Mouse (Mus musculus): Measurements from ENCODE around the gene Cldn10. TPM values are rescaled to one million over a fixed set of nuclear protein-coding genes. Genes with fewer than 3 reads are reported as not detected.

The Cldn10 gene
- polyA plus RNA-seq, 1 experiment: 0.89 TPM

DNA sequence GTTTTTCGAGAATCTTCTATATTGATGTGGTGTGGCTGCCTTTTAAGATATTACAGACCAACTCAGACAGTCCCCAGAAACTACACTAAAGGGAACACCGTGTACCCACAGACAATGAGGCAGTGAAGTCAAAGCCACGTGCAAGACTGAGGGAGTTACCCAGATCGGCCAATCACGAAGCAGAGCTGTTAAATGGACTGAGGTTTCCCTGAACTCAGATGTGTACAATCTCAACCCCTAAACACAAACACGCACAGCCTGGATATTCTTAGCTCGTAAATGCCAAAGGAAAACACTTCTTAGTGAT, 96.5 kb downstream of the Cldn10 start:
- 66% methylated on average over 7 of the region's 7 CpGs for WGBS
- H3K27ac ChIP-seq (ENCODE audit: control insufficient read depth, insufficient read depth, low read length): no peak overlapping the region
- peaks cover 67% of the 10 kb centered on the region for H3K36me3 ChIP-seq (ENCODE audit: control insufficient read depth, insufficient read depth, low read length)
- no peaks in the 10 kb centered on the region for H3K27me3 ChIP-seq (ENCODE audit: control insufficient read depth, insufficient read depth, low read length)
- H3K4me1 ChIP-seq (replicated peaks; ENCODE audit: control insufficient read depth, insufficient read depth, low read length): no peaks in the 10 kb centered on the region
- H3K4me3 ChIP-seq (ENCODE audit: control insufficient read depth, insufficient read depth, low read length): no peak overlapping the region
- TF ChIP-seq CTCF (IDR thresholded peaks at IDR 0.05; ENCODE audit: borderline replicate concordance, control insufficient read depth, extremely low read depth, insufficient read depth, low read length, poor library complexity): no peak
- DNase-seq: no peak

DNA sequence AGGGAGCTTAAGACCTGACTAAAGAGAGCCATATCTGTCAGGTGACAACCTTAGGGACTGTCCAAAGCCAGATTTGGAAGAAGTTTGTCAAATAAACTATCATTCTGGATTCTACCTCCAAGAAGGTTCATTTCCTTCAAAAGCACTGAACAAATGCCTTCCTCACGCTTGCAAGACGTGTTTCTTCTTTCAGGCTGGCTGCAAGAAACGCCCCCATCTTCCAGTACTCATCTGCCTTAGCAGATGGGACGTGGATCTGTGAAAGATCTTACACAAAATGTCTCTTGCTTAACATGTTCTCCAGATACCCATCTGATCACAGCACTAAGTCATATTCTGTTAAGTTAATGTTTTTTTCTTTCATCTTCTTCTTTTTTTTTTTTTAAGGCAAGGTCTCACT, 102.4 kb downstream of the Cldn10 start:
- Histone ChIP-seq H3K4me3 (ENCODE audit: control insufficient read depth, insufficient read depth, low read length) (no peak overlapping the region), H3K27me3 (ENCODE audit: control insufficient read depth, insufficient read depth, low read length) (no peaks in the 10 kb centered on the region), H3K4me1 (replicated peaks; ENCODE audit: control insufficient read depth, insufficient read depth, low read length) (peaks cover 12% of the 10 kb centered on the region), H3K27ac (ENCODE audit: control insufficient read depth, insufficient read depth, low read length) (no peak overlapping the region), H3K36me3 (ENCODE audit: control insufficient read depth, insufficient read depth, low read length) (peaks cover 35% of the 10 kb centered on the region)
- TF ChIP-seq CTCF (IDR thresholded peaks at IDR 0.05; ENCODE audit: borderline replicate concordance, control insufficient read depth, extremely low read depth, insufficient read depth, low read length, poor library complexity) (no peak), POLR2A (IDR thresholded peaks at IDR 0.05; ENCODE audit: control insufficient read depth, extremely low read depth, insufficient read depth, low read length, poor library complexity) (no peak)
- DNase-seq: no peak
- 90% methylated on average over 4 of the region's 4 CpGs for WGBS

DNA sequence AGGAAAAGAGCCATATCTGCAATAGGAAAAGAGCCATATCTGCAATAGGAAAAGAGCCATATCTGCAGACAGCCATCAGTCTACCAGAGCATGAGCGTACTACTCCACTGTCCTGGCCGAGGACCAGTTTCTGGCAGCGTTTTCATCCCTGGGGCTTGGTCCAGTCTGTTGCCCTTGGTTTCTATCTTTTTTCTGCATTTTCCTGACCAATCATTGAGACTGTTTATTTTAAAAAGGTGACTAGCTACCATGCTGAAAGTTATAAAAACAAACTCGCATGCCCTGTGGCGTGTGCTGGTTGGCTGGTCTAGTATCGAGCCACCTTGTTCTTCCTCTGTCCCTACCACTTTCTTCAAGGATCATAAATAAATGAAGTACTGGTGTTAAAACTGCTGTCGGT, 107.5 kb downstream of the Cldn10 start:
- Histone ChIP-seq H3K36me3 (ENCODE audit: control insufficient read depth, insufficient read depth, low read length) (peaks cover 26% of the 10 kb centered on the region), H3K27ac (ENCODE audit: control insufficient read depth, insufficient read depth, low read length) (no peak overlapping the region), H3K4me3 (ENCODE audit: control insufficient read depth, insufficient read depth, low read length) (no peak overlapping the region), H3K27me3 (ENCODE audit: control insufficient read depth, insufficient read depth, low read length) (no peaks in the 10 kb centered on the region), H3K4me1 (replicated peaks; ENCODE audit: control insufficient read depth, insufficient read depth, low read length) (peaks cover 12% of the 10 kb centered on the region)
- no peak for DNase-seq
- 98% methylated on average over 7 of the region's 7 CpGs for WGBS
- TF ChIP-seq POLR2A (IDR thresholded peaks at IDR 0.05; ENCODE audit: control insufficient read depth, extremely low read depth, insufficient read depth, low read length, poor library complexity): no peak
- no peak for TF ChIP-seq CTCF (IDR thresholded peaks at IDR 0.05; ENCODE audit: borderline replicate concordance, control insufficient read depth, extremely low read depth, insufficient read depth, low read length, poor library complexity)

DNA sequence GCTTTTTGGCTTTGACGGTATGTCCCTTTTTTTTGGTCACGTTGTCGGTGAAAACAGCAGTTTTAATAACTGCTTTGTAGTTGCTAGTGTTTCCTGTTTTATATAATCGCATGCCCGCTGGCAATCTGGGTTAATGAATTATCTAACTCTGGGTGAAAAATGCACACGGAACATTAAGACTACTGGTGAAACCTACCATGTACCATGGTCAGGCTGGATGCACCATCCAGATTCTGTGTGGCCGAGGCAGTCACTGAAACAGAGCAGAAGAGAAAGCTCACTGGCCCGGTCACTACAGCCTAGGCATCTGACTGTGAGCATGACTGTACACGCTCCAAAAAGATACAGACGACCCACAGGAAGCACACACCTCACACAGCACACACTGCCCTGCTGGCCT, 107.9 kb downstream of the Cldn10 start:
- peaks cover 12% of the 10 kb centered on the region for H3K4me1 ChIP-seq (replicated peaks; ENCODE audit: control insufficient read depth, insufficient read depth, low read length)
- H3K27ac ChIP-seq (ENCODE audit: control insufficient read depth, insufficient read depth, low read length): no peak overlapping the region
- TF ChIP-seq POLR2A (IDR thresholded peaks at IDR 0.05; ENCODE audit: control insufficient read depth, extremely low read depth, insufficient read depth, low read length, poor library complexity) (no peak), CTCF (IDR thresholded peaks at IDR 0.05; ENCODE audit: borderline replicate concordance, control insufficient read depth, extremely low read depth, insufficient read depth, low read length, poor library complexity) (no peak)
- H3K36me3 ChIP-seq (ENCODE audit: control insufficient read depth, insufficient read depth, low read length): peaks cover 30% of the 10 kb centered on the region
- WGBS: 94% methylated on average over 10 of the region's 10 CpGs
- no peak for DNase-seq
- no peak overlapping the region for H3K4me3 ChIP-seq (ENCODE audit: control insufficient read depth, insufficient read depth, low read length)
- no peaks in the 10 kb centered on the region for H3K27me3 ChIP-seq (ENCODE audit: control insufficient read depth, insufficient read depth, low read length)

DNA sequence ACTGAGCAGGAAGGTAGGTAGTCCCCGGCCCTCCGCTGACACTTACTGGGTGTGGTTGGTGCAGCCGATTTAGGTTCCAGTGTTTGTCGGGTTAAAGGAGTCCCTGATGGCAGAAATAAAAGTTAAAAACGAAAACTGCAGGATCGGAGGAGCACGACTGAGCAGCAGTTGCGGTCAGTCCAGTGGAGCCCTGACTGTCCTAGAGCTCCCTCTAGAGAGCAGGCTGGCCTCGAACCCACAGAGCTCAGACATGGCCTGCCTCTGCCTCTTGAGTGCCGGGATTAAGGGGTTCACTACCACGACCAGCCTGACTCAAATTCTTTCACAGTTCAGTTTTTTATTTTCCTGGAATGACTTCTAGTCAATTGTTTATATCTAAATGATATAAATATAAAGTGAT, 112.2 kb downstream of the Cldn10 start:
- TF ChIP-seq CTCF (IDR thresholded peaks at IDR 0.05; ENCODE audit: borderline replicate concordance, control insufficient read depth, extremely low read depth, insufficient read depth, low read length, poor library complexity) (no peak), POLR2A (IDR thresholded peaks at IDR 0.05; ENCODE audit: control insufficient read depth, extremely low read depth, insufficient read depth, low read length, poor library complexity) (no peak)
- DNase-seq: peak; percentile 18
- Histone ChIP-seq H3K27ac (ENCODE audit: control insufficient read depth, insufficient read depth, low read length) (no peak overlapping the region), H3K36me3 (ENCODE audit: control insufficient read depth, insufficient read depth, low read length) (peaks cover 61% of the 10 kb centered on the region), H3K4me3 (ENCODE audit: control insufficient read depth, insufficient read depth, low read length) (no peak overlapping the region), H3K4me1 (replicated peaks; ENCODE audit: control insufficient read depth, insufficient read depth, low read length) (no peaks in the 10 kb centered on the region), H3K27me3 (ENCODE audit: control insufficient read depth, insufficient read depth, low read length) (no peaks in the 10 kb centered on the region)
- 90% methylated on average over 11 of the region's 11 CpGs for WGBS

DNA sequence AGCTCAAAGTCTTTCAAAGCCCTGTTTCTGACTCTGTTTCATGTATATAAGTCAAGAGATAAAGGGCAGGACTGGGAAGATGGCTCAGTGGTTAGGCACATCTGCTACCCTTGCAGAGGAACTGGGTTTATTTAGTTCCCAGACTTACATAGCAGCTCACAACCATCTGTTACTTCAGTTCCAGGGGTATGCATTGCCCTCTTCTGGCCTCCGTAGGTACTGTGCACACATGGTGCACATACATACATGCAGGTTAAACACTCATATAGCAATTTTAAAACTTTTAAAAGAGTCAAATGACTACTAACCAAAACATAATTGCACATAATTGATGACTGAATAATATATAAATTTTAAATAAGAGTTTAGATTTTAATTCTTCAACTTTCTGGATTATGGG, 113.2 kb downstream of the Cldn10 start:
- DNase-seq: no peak
- Histone ChIP-seq H3K27ac (ENCODE audit: control insufficient read depth, insufficient read depth, low read length) (no peak overlapping the region), H3K27me3 (ENCODE audit: control insufficient read depth, insufficient read depth, low read length) (no peaks in the 10 kb centered on the region), H3K4me1 (replicated peaks; ENCODE audit: control insufficient read depth, insufficient read depth, low read length) (no peaks in the 10 kb centered on the region), H3K4me3 (ENCODE audit: control insufficient read depth, insufficient read depth, low read length) (no peak overlapping the region), H3K36me3 (ENCODE audit: control insufficient read depth, insufficient read depth, low read length) (peaks cover 61% of the 10 kb centered on the region)
- TF ChIP-seq CTCF (IDR thresholded peaks at IDR 0.05; ENCODE audit: borderline replicate concordance, control insufficient read depth, extremely low read depth, insufficient read depth, low read length, poor library complexity) (no peak), POLR2A (IDR thresholded peaks at IDR 0.05; ENCODE audit: control insufficient read depth, extremely low read depth, insufficient read depth, low read length, poor library complexity) (no peak)
- 100% methylated on average over 1 of the region's 1 CpGs for WGBS

DNA sequence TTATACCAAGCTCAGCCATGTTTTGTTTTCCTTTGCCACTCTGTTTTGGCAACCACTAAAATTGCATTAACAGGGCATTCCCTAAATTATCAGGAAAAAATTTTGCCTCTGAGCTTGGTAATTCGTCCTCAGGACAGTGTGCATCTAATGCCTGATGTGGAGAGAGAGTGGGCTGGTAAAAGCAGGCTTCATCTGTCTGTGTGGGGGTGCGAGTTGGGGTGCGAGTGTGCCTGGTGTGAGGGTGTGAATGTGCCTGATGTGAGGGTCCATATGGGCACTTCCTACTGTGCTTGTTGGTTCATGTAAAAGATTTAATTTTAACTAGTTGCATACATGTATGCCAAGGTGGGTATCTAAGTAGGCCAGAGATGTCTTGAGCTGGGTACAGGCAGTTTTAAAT, 115.7 kb downstream of the Cldn10 start:
- DNase-seq: no peak
- Histone ChIP-seq H3K27me3 (ENCODE audit: control insufficient read depth, insufficient read depth, low read length) (no peaks in the 10 kb centered on the region), H3K4me1 (replicated peaks; ENCODE audit: control insufficient read depth, insufficient read depth, low read length) (no peaks in the 10 kb centered on the region), H3K27ac (ENCODE audit: control insufficient read depth, insufficient read depth, low read length) (no peak overlapping the region), H3K36me3 (ENCODE audit: control insufficient read depth, insufficient read depth, low read length) (peaks cover 72% of the 10 kb centered on the region), H3K4me3 (ENCODE audit: control insufficient read depth, insufficient read depth, low read length) (no peak overlapping the region)
- WGBS: 99% methylated on average over 3 of the region's 3 CpGs
- TF ChIP-seq CTCF (IDR thresholded peaks at IDR 0.05; ENCODE audit: borderline replicate concordance, control insufficient read depth, extremely low read depth, insufficient read depth, low read length, poor library complexity): no peak
- TF ChIP-seq POLR2A (IDR thresholded peaks at IDR 0.05; ENCODE audit: control insufficient read depth, extremely low read depth, insufficient read depth, low read length, poor library complexity): no peak
